ENCODE assay signal across 8 mouse cellular contexts in genomic region chr9:70260324-70260841, GRCm38 (mm10). TPM values are rescaled to one million over a fixed set of nuclear protein-coding genes. Genes with fewer than 3 reads are reported as not detected.
DNase-seq lines count a peak whose midpoint lies in the region; ATAC-seq and TF ChIP-seq lines count a peak whose summit lies in the region.
"Had no signal": no experiment of that assay in that cellular context is flagged by ENCODE, and none has a peak within 500 bp of the region (broad histone marks: within the 10 kb centered on the region; RNA-seq: fewer than 3 reads in every experiment).

No protein-coding gene starts in this region.

- H3K9ac ChIP-seq in lung, embryonic 14.5 days: no peak overlapping the region
- H3K9ac ChIP-seq: neural tube, embryonic 13.5 days had no signal

- H3K9me3 ChIP-seq in lung, embryonic 14.5 days (ENCODE audit: low read depth, low read length): no peaks in the 10 kb centered on the region
- H3K9me3 ChIP-seq: neural tube, embryonic 13.5 days had no signal

- peaks cover 26% of the 10 kb centered on the region for H3K4me1 ChIP-seq in lung, embryonic 14.5 days (ENCODE audit: insufficient read depth)

- no peaks in the 10 kb centered on the region for H3K27me3 ChIP-seq in lung, embryonic 14.5 days (ENCODE audit: insufficient read depth, low read length)
- H3K27me3 ChIP-seq: neural tube, embryonic 13.5 days had no signal

- DNase-seq in 416B (ENCODE audit: low read depth): peak; percentile 35
- peak; percentile 48 to 57 for DNase-seq in B cell, adult 2 months
- peak; percentile 27 to 69 for DNase-seq in heart, adult 9 months (ENCODE audit: low spot score in 2 of 2)
- peak; percentile 71 for DNase-seq in lung, embryonic 14.5 days
- no peak for DNase-seq in frontal cortex, postnatal 36 days (ENCODE audit: low spot score in 2 of 2)
- DNase-seq in T-cell, adult 2 months (ENCODE audit: low spot score): no peak
- no peak for DNase-seq in layer of hippocampus, adult 18-20 months (ENCODE audit: low spot score in 2 of 2)

- peak overlapping the region; percentile 74 for H3K27ac ChIP-seq in lung, embryonic 14.5 days (ENCODE audit: low read depth)
- H3K27ac ChIP-seq: neural tube, embryonic 13.5 days had no signal

- no peak overlapping the region for H3K4me2 ChIP-seq in lung, embryonic 14.5 days
- H3K4me2 ChIP-seq: neural tube, embryonic 13.5 days had no signal

- no peak for TF ChIP-seq CTCF in lung, embryonic 14.5 days (IDR thresholded peaks at IDR 0.05; ENCODE audit: low read depth)

- WGBS in lung, embryonic 14.5 days: 47% methylated on average over 9 of the region's 9 CpGs

- ATAC-seq in lung, embryonic 14.5 days (ENCODE audit: insufficient read depth): no peak; the same call in 1 of the 2 replicates

- no peaks in the 10 kb centered on the region for H3K36me3 ChIP-seq in lung, embryonic 14.5 days (ENCODE audit: insufficient read depth)
- H3K36me3 ChIP-seq: neural tube, embryonic 13.5 days had no signal

- no peak overlapping the region for H3K4me3 ChIP-seq in lung, embryonic 14.5 days (ENCODE audit: low read depth, low read length)
- H3K4me3 ChIP-seq: neural tube, embryonic 13.5 days had no signal

RNA-seq across cellular contexts. Expression of gene Myo1e, which starts 53.2 kb away (rescaled TPM):
- polyA plus RNA-seq in lung, embryonic 14.5 days (2014; fragmentation: Nextera tagmentation; extraction: Ambion mirVana): 27.6 and 31.4 TPM in 2 replicates
- total RNA-seq in layer of hippocampus, adult 18-20 months (2021): 1 to 10 TPM; 9.0 to 9.6 TPM

Comparison
In these comparisons a context has a peak if more than half of its experiments do, and no peak if none do; other contexts are left out.
1. DNase-seq: peak in 416B (single experiment), B cell, adult 2 months (2 of 2), heart, adult 9 months (2 of 2) and lung, embryonic 14.5 days (single experiment); none in frontal cortex, postnatal 36 days (0 of 2), T-cell, adult 2 months (single experiment) and layer of hippocampus, adult 18-20 months (0 of 2).